38 mouse cellular contexts compared by ENCODE assay signal in the genomic region with DNA sequence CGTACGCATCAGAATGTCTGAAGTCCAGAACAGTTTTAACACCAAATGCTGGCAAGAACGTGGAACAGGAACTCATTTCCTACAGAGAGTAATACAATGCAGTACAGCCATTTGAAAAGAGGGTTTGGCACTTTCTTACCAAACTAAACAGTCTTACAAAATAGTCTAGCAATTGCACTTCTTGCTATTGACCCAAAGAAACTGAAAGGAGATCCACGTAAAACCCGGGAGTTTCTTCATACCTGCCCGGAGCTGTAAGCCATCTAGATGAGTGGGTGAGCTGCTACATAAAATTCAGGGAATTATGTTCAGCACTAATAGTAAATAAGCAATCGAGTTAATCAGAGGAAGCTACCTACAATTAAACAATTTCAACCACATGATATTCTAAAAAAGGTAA. TPM values are rescaled to one million over a fixed set of nuclear protein-coding genes. Genes with fewer than 3 reads are reported as not detected.
"Had no signal": no experiment of that assay in that cellular context is flagged by ENCODE, and none has a peak within 500 bp of the region (broad histone marks: within the 10 kb centered on the region; RNA-seq: fewer than 3 reads in every experiment).

No protein-coding gene starts in this region.

- H3K4me1 ChIP-seq: heart, embryonic 13.5 days; heart, embryonic 15.5 days; hindbrain, embryonic 10.5 days; hindbrain, embryonic 12.5 days; hindbrain, embryonic 13.5 days; hindbrain, embryonic 15.5 days; intestine, embryonic 15.5 days; kidney, embryonic 15.5 days had no signal

- ATAC-seq: hindbrain, embryonic 16.5 days; hindbrain, postnatal 0 days; inflammation-experienced regulatory T-cells, adult 6 months; intestine, embryonic 15.5 days; intestine, embryonic 16.5 days; intestine, postnatal 0 days had no signal

- H3K9ac ChIP-seq: heart, embryonic 13.5 days; heart, embryonic 15.5 days; hindbrain, embryonic 12.5 days; hindbrain, embryonic 13.5 days; hindbrain, embryonic 14.5 days; hindbrain, embryonic 15.5 days; intestine, embryonic 15.5 days; kidney, embryonic 15.5 days had no signal

- H3K36me3 ChIP-seq: heart, embryonic 13.5 days; heart, embryonic 15.5 days; hindbrain, embryonic 10.5 days; hindbrain, embryonic 12.5 days; hindbrain, embryonic 13.5 days; hindbrain, embryonic 15.5 days; intestine, embryonic 15.5 days; kidney, embryonic 15.5 days had no signal

- DNase-seq: heart, postnatal 10 days; heart, postnatal 14 days; heart, postnatal 36 days; heart, postnatal 4 days; kidney, adult 11 months; kidney, adult 18-20 months; kidney, adult 2 months; kidney, adult 8-10 months; kidney, adult 9 months; kidney, postnatal 10 days; kidney, postnatal 14 days; kidney, postnatal 25 days; kidney, postnatal 36 days; kidney, postnatal 4 days; layer of hippocampus, adult 9-11 months; layer of hippocampus, postnatal 36 days had no signal

- H3K27me3 ChIP-seq: heart, embryonic 13.5 days; heart, embryonic 15.5 days; hindbrain, embryonic 12.5 days; hindbrain, embryonic 13.5 days; hindbrain, embryonic 15.5 days; intestine, embryonic 15.5 days; kidney, embryonic 15.5 days had no signal

- H3K27ac ChIP-seq: heart, embryonic 13.5 days; heart, embryonic 15.5 days; hindbrain, embryonic 10.5 days; hindbrain, embryonic 12.5 days; hindbrain, embryonic 13.5 days; hindbrain, embryonic 14.5 days; hindbrain, embryonic 15.5 days; hindbrain, postnatal 0 days; intestine, embryonic 15.5 days; kidney, embryonic 15.5 days; kidney, postnatal 0 days; layer of hippocampus, adult 2 months; left cerebral cortex, adult 2 months had no signal

- H3K9me3 ChIP-seq: heart, embryonic 13.5 days; heart, embryonic 15.5 days; hindbrain, embryonic 10.5 days; hindbrain, embryonic 12.5 days; hindbrain, embryonic 13.5 days; hindbrain, embryonic 15.5 days; intestine, embryonic 15.5 days had no signal

- H3K4me3 ChIP-seq: heart, embryonic 13.5 days; heart, embryonic 15.5 days; hindbrain, embryonic 10.5 days; hindbrain, embryonic 12.5 days; hindbrain, embryonic 13.5 days; hindbrain, embryonic 15.5 days; intestine, embryonic 15.5 days; kidney, embryonic 15.5 days; layer of hippocampus, adult 2 months; left cerebral cortex, adult 2 months had no signal

- H3K4me2 ChIP-seq: heart, embryonic 11.5 days; heart, embryonic 13.5 days; heart, embryonic 15.5 days; hindbrain, embryonic 12.5 days; hindbrain, embryonic 13.5 days; hindbrain, embryonic 14.5 days; hindbrain, embryonic 15.5 days; intestine, embryonic 15.5 days; kidney, embryonic 15.5 days had no signal

RNA-seq across cellular contexts. Expression of a gene that starts 47.5 kb away (rescaled TPM):
- polyA plus RNA-seq: inflammation-experienced regulatory T-cells, adult 6 months; intestine, embryonic 14.5 days; intestine, embryonic 15.5 days; intestine, embryonic 16.5 days; intestine, postnatal 0 days; kidney, adult 2 months; kidney, embryonic 14.5 days; kidney, embryonic 16.5 days; kidney, postnatal 0 days; large intestine, adult 2 months had no signal
